Mouse (Mus musculus) heart, adult 2 months (tissue): ENCODE data around the gene Gpr161.

Source experiments
- CTCF ChIP-seq: fragments of 200-600 bp; IDR thresholded peaks from 2 replicates; pipeline ENCODE4 v1.8.1; 2022; ENCODE audit warnings: antibody characterized with exemption, mild to moderate bottlenecking, moderate library complexity
- POLR2A ChIP-seq: fragments of 200-500 bp; IDR thresholded peaks from 2 replicates; pipeline ENCODE4 v1.6.1; 2011; ENCODE audit warnings: mild to moderate bottlenecking, low read depth, low read length, control low read depth; ENCODE audit not compliant: insufficient read depth

DNA sequence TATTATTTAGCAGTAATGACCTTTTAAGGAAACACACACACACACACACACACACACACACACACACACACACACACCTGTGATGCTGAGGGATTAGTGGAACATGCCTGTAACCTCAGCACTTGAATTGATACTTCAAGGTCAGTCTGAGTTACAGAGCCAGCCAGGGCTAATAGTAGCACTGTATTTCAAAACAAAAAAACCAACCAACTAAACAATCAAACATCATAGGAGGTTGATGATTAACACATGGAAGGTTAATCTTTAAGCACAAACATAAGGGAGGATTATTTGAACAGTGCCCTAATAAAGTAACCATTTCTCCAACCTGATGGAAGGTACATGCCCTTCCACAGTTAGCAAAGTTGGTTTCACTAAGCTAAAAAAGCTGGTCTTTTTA lies 53.0 kb downstream of the Gpr161 start:
- no peak for TF ChIP-seq CTCF
- no peak for TF ChIP-seq POLR2A
